Mouse (Mus musculus) C2C12 (cell line): ENCODE results near the gene Adgrd1.

Experiments used
- CTCF ChIP-seq: IDR thresholded peaks from one replicate; pipeline ENCODE4 v1.5.1; 2011; ENCODE audit not compliant: control insufficient read depth, insufficient read depth, insufficient read length
- MAX ChIP-seq: IDR thresholded peaks from one replicate; pipeline ENCODE4 v1.6.1; 2011; ENCODE audit warnings: mild to moderate bottlenecking, control low read depth
- MYOG ChIP-seq: IDR thresholded peaks from one replicate; pipeline ENCODE4 v1.6.1; 2011; ENCODE audit not compliant: control insufficient read depth, insufficient read length; ENCODE audit errors: extremely low read depth
- USF1 ChIP-seq: IDR thresholded peaks from one replicate; pipeline ENCODE4 v1.6.1; 2011; ENCODE audit warnings: low read depth, mild to moderate bottlenecking, control low read depth, moderate library complexity

GRCm38 (mm10) chr5:129216001-129216400, 119.5 kb downstream of the Adgrd1 start:
- TF ChIP-seq CTCF, result no peak
- no peak for TF ChIP-seq MAX
- no peak for TF ChIP-seq USF1
- TF ChIP-seq MYOG, result no peak
